Mouse (Mus musculus): ENCODE data around the gene Nr3c2. TPM values are rescaled to one million over a fixed set of nuclear protein-coding genes. Genes with fewer than 3 reads are reported as not detected.

Gene Nr3c2
- polyA plus RNA-seq, 1 experiment from 2014 or later = 1.2 TPM

DNA sequence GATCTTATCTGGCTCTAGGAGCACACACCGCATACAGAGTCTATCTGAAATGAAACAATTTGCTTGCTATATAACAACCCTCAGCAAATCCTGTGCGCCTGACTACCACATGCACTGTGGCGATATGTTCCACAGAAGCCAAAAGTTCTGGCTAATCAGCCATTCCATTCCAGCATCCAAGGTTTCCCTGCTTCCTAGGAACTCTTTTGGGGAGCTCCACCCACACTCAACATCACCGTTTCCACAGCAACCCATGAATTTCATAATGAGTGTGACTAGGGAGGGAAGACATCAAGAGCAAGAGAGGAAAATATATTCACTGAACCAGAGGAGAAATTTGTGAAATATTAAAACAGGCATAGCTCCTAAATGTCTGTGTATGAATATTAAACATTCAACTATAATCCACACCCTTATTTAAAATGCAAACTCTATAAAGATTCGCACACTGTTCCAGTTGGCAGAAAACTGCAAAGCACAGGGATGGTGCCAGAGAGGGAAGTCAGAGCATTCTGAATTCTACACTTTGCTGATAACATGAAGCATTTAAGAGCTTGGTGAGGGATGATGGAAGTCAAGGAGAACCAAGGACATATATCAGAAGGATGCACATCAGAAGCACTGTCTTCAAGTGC, 357.3 kb downstream of the Nr3c2 start:
- Histone ChIP-seq H3K36me3 (ENCODE audit: control insufficient read depth, insufficient read depth, low read length) (no peaks in the 10 kb centered on the region), H3K27me3 (ENCODE audit: control insufficient read depth, insufficient read depth, low read length) (no peaks in the 10 kb centered on the region), H3K27ac (ENCODE audit: low read depth, low read length) (no peak overlapping the region), H3K4me2 (no peak overlapping the region), H3K9me3 (ENCODE audit: control insufficient read depth, low read length) (no peaks in the 10 kb centered on the region), H3K4me3 (ENCODE audit: low read depth, low read length) (no peak overlapping the region), H3K9ac (ENCODE audit: low read length) (no peak overlapping the region), H3K4me1 (ENCODE audit: control insufficient read depth, insufficient read depth, low read length) (no peaks in the 10 kb centered on the region)
- ATAC-seq (ENCODE audit: low FRiP score) (no peak), DNase-seq (ENCODE audit: low spot score, missing footprints) (no peak)
- WGBS = 95% methylated on average over 5 of the region's 5 CpGs

- Histone ChIP-seq H3K4me1 (ENCODE audit: control insufficient read depth, insufficient read depth, low read length) (no peaks in the 10 kb centered on the region), H3K27ac (ENCODE audit: low read depth, low read length) (no peak overlapping the region), H3K36me3 (ENCODE audit: control insufficient read depth, insufficient read depth, low read length) (no peaks in the 10 kb centered on the region), H3K4me2 (no peak overlapping the region), H3K4me3 (ENCODE audit: low read depth, low read length) (no peak overlapping the region), H3K9ac (ENCODE audit: low read length) (no peak overlapping the region), H3K27me3 (ENCODE audit: control insufficient read depth, insufficient read depth, low read length) (no peaks in the 10 kb centered on the region), H3K9me3 (ENCODE audit: control insufficient read depth, low read length) (no peaks in the 10 kb centered on the region)
- ATAC-seq (ENCODE audit: low FRiP score) (no peak), DNase-seq (ENCODE audit: low spot score, missing footprints) (no peak)
- WGBS = 93% methylated on average over 12 of the region's 12 CpGs
Observed at GRCm38 (mm10) chr8:77257085-77257451, 357.8 kb downstream of the Nr3c2 start.

DNA sequence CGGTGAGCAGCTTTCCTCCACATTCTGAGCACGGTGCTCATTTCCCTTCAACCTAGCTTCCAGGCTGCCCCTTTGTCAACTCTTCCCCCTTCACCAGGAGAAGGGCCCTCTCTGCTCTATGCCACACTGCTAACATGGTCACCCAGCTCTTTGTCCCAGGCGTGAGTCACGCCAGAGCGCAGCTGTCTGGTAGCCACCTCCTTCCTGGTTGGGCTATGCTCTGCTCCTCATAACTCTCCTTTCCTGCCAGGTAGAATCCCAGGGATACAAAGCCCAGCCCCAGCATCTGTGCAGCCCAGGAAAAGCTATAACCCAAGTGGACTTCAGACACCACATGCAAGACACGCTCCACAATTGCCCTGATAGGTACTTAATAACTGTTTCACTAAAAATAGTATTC, 362.0 kb downstream of the Nr3c2 start:
- WGBS = 94% methylated on average over 6 of the region's 6 CpGs
- Histone ChIP-seq H3K9me3 (ENCODE audit: control insufficient read depth, low read length) (no peaks in the 10 kb centered on the region), H3K4me2 (no peak overlapping the region), H3K27ac (ENCODE audit: low read depth, low read length) (no peak overlapping the region), H3K27me3 (ENCODE audit: control insufficient read depth, insufficient read depth, low read length) (no peaks in the 10 kb centered on the region), H3K9ac (ENCODE audit: low read length) (no peak overlapping the region), H3K4me1 (ENCODE audit: control insufficient read depth, insufficient read depth, low read length) (no peaks in the 10 kb centered on the region), H3K36me3 (ENCODE audit: control insufficient read depth, insufficient read depth, low read length) (no peaks in the 10 kb centered on the region), H3K4me3 (ENCODE audit: low read depth, low read length) (no peak overlapping the region)
- ATAC-seq (ENCODE audit: low FRiP score) (no peak), DNase-seq (ENCODE audit: low spot score, missing footprints) (no peak)

- no peak for ATAC-seq (ENCODE audit: low FRiP score)
- H3K27me3 ChIP-seq (ENCODE audit: control insufficient read depth, insufficient read depth, low read length) = no peaks in the 10 kb centered on the region
- H3K4me1 ChIP-seq (ENCODE audit: control insufficient read depth, insufficient read depth, low read length) = no peaks in the 10 kb centered on the region
- no peak overlapping the region for H3K9ac ChIP-seq (ENCODE audit: low read length)
- peak; percentile 73 for DNase-seq (ENCODE audit: low spot score, missing footprints)
- H3K4me2 ChIP-seq = no peak overlapping the region
- H3K9me3 ChIP-seq (ENCODE audit: control insufficient read depth, low read length) = no peaks in the 10 kb centered on the region
- H3K36me3 ChIP-seq (ENCODE audit: control insufficient read depth, insufficient read depth, low read length) = no peaks in the 10 kb centered on the region
- H3K4me3 ChIP-seq (ENCODE audit: low read depth, low read length) = no peak overlapping the region
- no peak overlapping the region for H3K27ac ChIP-seq (ENCODE audit: low read depth, low read length)
- WGBS = 90% methylated on average over 12 of the region's 12 CpGs
Observed at GRCm38 (mm10) chr8:77262216-77263009, 363.2 kb downstream of the Nr3c2 start.

- H3K4me3 ChIP-seq (ENCODE audit: low read depth, low read length) = no peak overlapping the region
- WGBS = 50% methylated on average over 1 of the region's 1 CpGs
- peak; percentile 33; the same call in 1 of the 2 replicates for ATAC-seq (ENCODE audit: low FRiP score)
- no peaks in the 10 kb centered on the region; the same call in 1 of the 2 replicates for H3K9me3 ChIP-seq (ENCODE audit: control insufficient read depth, low read length)
- H3K27me3 ChIP-seq (ENCODE audit: control insufficient read depth, insufficient read depth, low read length) = no peaks in the 10 kb centered on the region
- H3K4me1 ChIP-seq (ENCODE audit: control insufficient read depth, insufficient read depth, low read length) = no peaks in the 10 kb centered on the region
- H3K4me2 ChIP-seq = no peak overlapping the region
- no peak overlapping the region for H3K9ac ChIP-seq (ENCODE audit: low read length)
- H3K27ac ChIP-seq (ENCODE audit: low read depth, low read length) = no peak overlapping the region
- no peaks in the 10 kb centered on the region for H3K36me3 ChIP-seq (ENCODE audit: control insufficient read depth, insufficient read depth, low read length)
- DNase-seq (ENCODE audit: low spot score, missing footprints) = no peak
Observed at GRCm38 (mm10) chr8:77267941-77268405, 368.7 kb downstream of the Nr3c2 start.

DNA sequence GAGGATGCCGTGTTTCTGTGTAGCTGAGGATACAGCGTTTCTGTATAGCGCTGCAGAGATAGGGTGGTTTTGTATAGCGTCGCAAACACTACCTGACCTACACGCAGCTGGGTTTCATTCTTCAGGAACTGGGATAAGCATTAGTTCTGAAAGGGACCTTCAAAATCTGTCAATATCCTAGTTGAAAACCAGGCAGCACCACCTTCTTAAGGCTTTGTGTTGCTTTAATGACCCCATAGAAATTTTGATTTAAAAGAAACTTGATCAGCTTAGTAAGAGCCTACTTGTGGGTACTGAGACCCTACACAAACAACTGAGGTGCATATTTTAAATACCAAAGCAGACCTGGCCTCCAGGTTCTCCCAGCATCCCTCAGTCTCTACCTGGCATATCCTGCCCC, 372.9 kb downstream of the Nr3c2 start:
- Histone ChIP-seq H3K4me1 (ENCODE audit: control insufficient read depth, insufficient read depth, low read length) (no peaks in the 10 kb centered on the region), H3K4me2 (no peak overlapping the region), H3K9me3 (ENCODE audit: control insufficient read depth, low read length) (no peaks in the 10 kb centered on the region; the same call in 1 of the 2 replicates), H3K9ac (ENCODE audit: low read length) (no peak overlapping the region), H3K27me3 (ENCODE audit: control insufficient read depth, insufficient read depth, low read length) (no peaks in the 10 kb centered on the region), H3K27ac (ENCODE audit: low read depth, low read length) (no peak overlapping the region), H3K36me3 (ENCODE audit: control insufficient read depth, insufficient read depth, low read length) (no peaks in the 10 kb centered on the region), H3K4me3 (ENCODE audit: low read depth, low read length) (no peak overlapping the region)
- WGBS = 85% methylated on average over 6 of the region's 6 CpGs
- DNase-seq (ENCODE audit: low spot score, missing footprints) (no peak), ATAC-seq (ENCODE audit: low FRiP score) (no peak)

DNA sequence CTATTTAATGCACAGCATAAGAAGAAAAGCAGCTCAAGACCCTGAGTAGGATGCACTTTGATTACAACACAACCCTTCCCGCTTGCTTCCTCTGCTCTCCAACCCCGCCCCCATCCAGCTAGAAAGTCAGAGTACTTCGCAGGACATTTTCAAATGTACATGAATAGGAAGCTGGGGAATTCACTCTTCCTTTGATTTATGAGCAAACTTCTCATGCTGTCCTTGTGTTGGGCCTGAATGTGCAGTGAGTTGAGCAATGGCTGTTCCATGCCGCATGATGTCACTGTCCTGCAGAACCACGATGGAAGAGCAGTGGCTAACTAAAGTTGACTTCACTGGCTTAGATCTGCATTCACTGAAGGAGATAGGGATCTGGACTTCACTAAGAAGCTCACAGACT, 376.3 kb downstream of the Nr3c2 start:
- WGBS = 93% methylated on average over 5 of the region's 5 CpGs
- Histone ChIP-seq H3K27ac (ENCODE audit: low read depth, low read length) (no peak overlapping the region), H3K4me2 (no peak overlapping the region), H3K36me3 (ENCODE audit: control insufficient read depth, insufficient read depth, low read length) (no peaks in the 10 kb centered on the region), H3K27me3 (ENCODE audit: control insufficient read depth, insufficient read depth, low read length) (no peaks in the 10 kb centered on the region), H3K9ac (ENCODE audit: low read length) (no peak overlapping the region), H3K9me3 (ENCODE audit: control insufficient read depth, low read length) (no peaks in the 10 kb centered on the region), H3K4me1 (ENCODE audit: control insufficient read depth, insufficient read depth, low read length) (no peaks in the 10 kb centered on the region), H3K4me3 (ENCODE audit: low read depth, low read length) (no peak overlapping the region)
- no peak for DNase-seq (ENCODE audit: low spot score, missing footprints)
- ATAC-seq (ENCODE audit: low FRiP score) = no peak

- H3K27ac ChIP-seq (ENCODE audit: low read depth, low read length) = no peak overlapping the region
- H3K36me3 ChIP-seq (ENCODE audit: control insufficient read depth, insufficient read depth, low read length) = no peaks in the 10 kb centered on the region
- H3K4me2 ChIP-seq = no peak overlapping the region
- H3K9ac ChIP-seq (ENCODE audit: low read length) = no peak overlapping the region
- no peaks in the 10 kb centered on the region for H3K9me3 ChIP-seq (ENCODE audit: control insufficient read depth, low read length)
- DNase-seq (ENCODE audit: low spot score, missing footprints) (no peak), ATAC-seq (ENCODE audit: low FRiP score) (no peak)
- no peak overlapping the region for H3K4me3 ChIP-seq (ENCODE audit: low read depth, low read length)
- no peaks in the 10 kb centered on the region for H3K4me1 ChIP-seq (ENCODE audit: control insufficient read depth, insufficient read depth, low read length)
- H3K27me3 ChIP-seq (ENCODE audit: control insufficient read depth, insufficient read depth, low read length) = no peaks in the 10 kb centered on the region
- WGBS = 88% methylated on average over 10 of the region's 10 CpGs
Observed at GRCm38 (mm10) chr8:77276827-77277226, 377.6 kb downstream of the Nr3c2 start.

GRCm38 (mm10) chr8:77278246-77278645, 379.0 kb downstream of the Nr3c2 start:
- no peak for DNase-seq (ENCODE audit: low spot score, missing footprints)
- Histone ChIP-seq H3K4me2 (no peak overlapping the region), H3K4me3 (ENCODE audit: low read depth, low read length) (no peak overlapping the region), H3K27ac (ENCODE audit: low read depth, low read length) (no peak overlapping the region), H3K36me3 (ENCODE audit: control insufficient read depth, insufficient read depth, low read length) (no peaks in the 10 kb centered on the region), H3K9ac (ENCODE audit: low read length) (no peak overlapping the region), H3K27me3 (ENCODE audit: control insufficient read depth, insufficient read depth, low read length) (no peaks in the 10 kb centered on the region), H3K4me1 (ENCODE audit: control insufficient read depth, insufficient read depth, low read length) (no peaks in the 10 kb centered on the region), H3K9me3 (ENCODE audit: control insufficient read depth, low read length) (no peaks in the 10 kb centered on the region)
- 90% methylated on average over 4 of the region's 4 CpGs for WGBS
- no peak for ATAC-seq (ENCODE audit: low FRiP score)

All from midbrain, embryonic 11.5 days (tissue).